Mouse (Mus musculus) G1E (cell line): ENCODE measurements around the gene Slc16a11. TPM values are rescaled to one million over a fixed set of nuclear protein-coding genes. Genes with fewer than 3 reads are reported as not detected.
"Not testable (repeated sequence)": the region's sequence is repeated elsewhere in the genome, so short reads cannot be mapped to it uniquely, and the experiment has no call there.

Source experiments
- ATAC-seq: 2 replicates; pipeline ENCODE4 v1.8.0; 2016; ENCODE audit warnings: mild to moderate bottlenecking; ENCODE audit not compliant: insufficient number of reproducible peaks, poor library complexity, low FRiP score, severe bottlenecking; ENCODE audit errors: extremely low read depth
- DNase-seq: peaks from one replicate; pipeline ENCODE4 v3.0.0; 2012; ENCODE audit warnings: low spot score
- H3K27me3 ChIP-seq: 2 replicates; pipeline ENCODE4 v1.6.1; 2012; ENCODE audit warnings: mild to moderate bottlenecking, low read length, inconsistent platforms; ENCODE audit not compliant: insufficient read depth
- H3K36me3 ChIP-seq: replicated peaks from 2 replicates; pipeline ENCODE3; 2012; ENCODE audit warnings: mild to moderate bottlenecking, inconsistent platforms
- H3K4me1 ChIP-seq: 2 replicates; pipeline ENCODE4 v1.6.1; 2012; ENCODE audit warnings: low read depth, low read length, inconsistent platforms, mixed read lengths; ENCODE audit not compliant: insufficient read depth
- H3K4me3 ChIP-seq: 2 replicates; pipeline ENCODE4 v1.5.1; 2012; ENCODE audit warnings: low read depth, mild to moderate bottlenecking, inconsistent platforms, low read length, moderate library complexity, mixed read lengths
- H3K9me3 ChIP-seq: replicated peaks from 2 replicates; pipeline ENCODE4 v1.6.1; 2012; ENCODE audit warnings: inconsistent platforms
- CTCF ChIP-seq: IDR thresholded peaks from 2 replicates; pipeline ENCODE4 v1.5.1; 2012; ENCODE audit warnings: low read depth, low read length, inconsistent platforms, mixed read lengths
- GATA1 ChIP-seq: IDR thresholded peaks from 2 replicates; pipeline ENCODE4 v1.6.1; 2012; ENCODE audit warnings: borderline replicate concordance, low read length, inconsistent platforms, mixed read lengths
- GATA2 ChIP-seq: IDR thresholded peaks from 2 replicates; pipeline ENCODE4 v1.6.1; 2012; ENCODE audit warnings: low read depth, low read length, inconsistent platforms, borderline replicate concordance
- POLR2AphosphoS5 ChIP-seq: IDR thresholded peaks from 2 replicates; pipeline ENCODE4 v1.6.1; 2012; ENCODE audit warnings: low read depth, low read length, inconsistent platforms; ENCODE audit not compliant: insufficient replicate concordance
- TAL1 ChIP-seq: conservative IDR thresholded peaks from 2 replicates; pipeline ENCODE4 v1.6.1; 2012; ENCODE audit warnings: low read depth, low read length, inconsistent platforms, mixed read lengths
- polyA plus RNA-seq: library from polyadenylated mRNA; stranded (reverse); fragments of >175 nt; gene quantifications from 2 replicates; pipeline ENCODE4 v1.2.3, GENCODE M21; 2012
- total RNA-seq, 2 experiments: library from RNA; stranded (forward) in 1 of 2; stranded (reverse) in 1 of 2; fragments of 200-1000 nt in 1 of 2; fragments of >200 nt in 1 of 2; fragmentation: Nextera tagmentation in 1 of 2; gene quantifications; 2 replicates each; pipeline ENCODE4 v1.2.3; 2014 to 2017

Gene Slc16a11
- total RNA-seq (2014; fragmentation: Nextera tagmentation) = not detected in 2 replicates
- total RNA-seq (2017) = 0.06 TPM in 1 of 2 replicates, not detected in the other
- not detected in 2 replicates for polyA plus RNA-seq

GRCm38 (mm10) chr11:70212423-70212822 is at the start of gene Slc16a11:
Slc16a11 (plus strand) TSS chr11:70212752.
- TF ChIP-seq GATA2 (no peak), TAL1 (no peak), POLR2AphosphoS5 (no peak), CTCF (no peak), GATA1 (no peak)
- DNase-seq (no peak), ATAC-seq (no peak)
- peaks cover 24% of the 10 kb centered on the region for H3K36me3 ChIP-seq
- no peaks in the 10 kb centered on the region for H3K4me1 ChIP-seq
- peaks cover 10% of the 10 kb centered on the region; the same call in 1 of the 2 replicates for H3K9me3 ChIP-seq
- H3K4me3 ChIP-seq = no peak within 1 kb of the TSS
- H3K27me3 ChIP-seq = peaks cover 10% of the 10 kb centered on the region

- TF ChIP-seq POLR2AphosphoS5 (no peak), TAL1 (no peak), GATA1 (no peak), GATA2 (no peak), CTCF (no peak)
- H3K9me3 ChIP-seq = 0 out of 2 replicates have a peak, but pooled peaks cover 3% of the 10 kb centered on the region
- H3K36me3 ChIP-seq = peaks cover 18% of the 10 kb centered on the region
- ATAC-seq (peak; percentile 92), DNase-seq (peak; percentile 69)
- H3K27me3 ChIP-seq = peaks cover 2% of the 10 kb centered on the region
- H3K4me1 ChIP-seq = peaks cover 45% of the 10 kb centered on the region
- peak overlapping the region; percentile 63 for H3K4me3 ChIP-seq
Measured at GRCm38 (mm10) chr11:70165972-70166921, 46.3 kb upstream of the Slc16a11 start.

- TF ChIP-seq GATA1 = no peak
- no peak for TF ChIP-seq POLR2AphosphoS5
- no peak for TF ChIP-seq CTCF
- TF ChIP-seq TAL1 = no peak
- no peak for TF ChIP-seq GATA2
- ATAC-seq (no peak), DNase-seq (no peak)
- H3K36me3 ChIP-seq = peaks cover 20% of the 10 kb centered on the region
- H3K4me1 ChIP-seq = peaks cover 48% of the 10 kb centered on the region
- H3K27me3 ChIP-seq = peaks cover under 1% of the 10 kb centered on the region; the same call in 1 of the 2 replicates
- no peak overlapping the region; the same call in 1 of the 2 replicates for H3K4me3 ChIP-seq
- 0 out of 2 replicates have a peak, but pooled peaks cover 3% of the 10 kb centered on the region for H3K9me3 ChIP-seq
Measured at GRCm38 (mm10) chr11:70168136-70168535, 44.4 kb upstream of the Slc16a11 start.

- ATAC-seq, DNase-seq, H3K4me3 ChIP-seq, H3K9me3 ChIP-seq, H3K27me3 ChIP-seq: not testable (repeated sequence)
- Histone ChIP-seq H3K36me3 (peaks cover 20% of the 10 kb centered on the region), H3K4me1 (peaks cover 44% of the 10 kb centered on the region)
Measured at GRCm38 (mm10) chr11:70169471-70169870, 43.1 kb upstream of the Slc16a11 start.

DNA sequence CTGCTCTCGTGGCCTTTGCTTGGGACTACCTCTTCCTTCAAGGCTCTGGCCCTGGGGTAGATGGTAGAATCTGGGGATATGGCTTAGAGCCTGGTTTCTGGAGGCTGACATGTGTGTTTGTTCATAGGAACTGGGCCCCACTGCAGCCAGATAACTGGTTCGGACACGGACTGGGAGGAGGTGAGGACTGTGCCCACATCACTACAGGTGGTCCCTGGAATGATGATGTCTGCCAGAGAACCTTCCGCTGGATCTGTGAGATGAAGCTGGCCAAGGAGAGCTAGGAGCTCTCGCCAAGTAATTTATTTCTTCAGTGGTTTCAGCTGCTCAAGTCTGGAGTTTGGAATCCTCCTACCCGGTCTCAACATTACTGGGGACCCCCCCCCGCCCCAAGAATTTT is 42.3 kb upstream of the Slc16a11 start:
- Histone ChIP-seq H3K4me1 (peaks cover 39% of the 10 kb centered on the region), H3K36me3 (peaks cover 20% of the 10 kb centered on the region), H3K27me3 (no peaks in the 10 kb centered on the region; the same call in 1 of the 2 replicates), H3K4me3 (no peak overlapping the region), H3K9me3 (0 out of 2 replicates have a peak, but pooled peaks cover 3% of the 10 kb centered on the region)
- DNase-seq (no peak), ATAC-seq (no peak)
- TF ChIP-seq TAL1 = no peak
- TF ChIP-seq CTCF = no peak
- no peak for TF ChIP-seq POLR2AphosphoS5
- TF ChIP-seq GATA1 = no peak
- no peak for TF ChIP-seq GATA2

DNA sequence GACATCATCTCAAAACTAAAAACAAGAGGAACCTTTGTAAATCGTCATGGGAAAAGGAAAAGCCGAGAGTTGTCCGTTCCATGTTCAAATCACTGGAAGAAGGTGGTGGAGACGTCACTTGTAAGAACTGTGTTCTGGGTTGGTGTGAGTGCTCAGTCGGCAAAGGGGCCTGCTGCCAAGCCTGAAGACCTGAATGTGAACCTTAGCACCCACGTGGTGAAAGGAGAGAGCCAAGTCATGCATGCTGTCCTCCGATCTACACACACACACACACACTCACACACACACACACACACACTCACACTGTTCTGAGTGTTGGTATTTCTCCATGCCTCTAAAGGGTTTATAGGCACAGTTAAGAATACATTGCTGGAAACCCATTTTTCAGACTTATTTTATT is 41.4 kb upstream of the Slc16a11 start:
- Histone ChIP-seq H3K27me3 (no peaks in the 10 kb centered on the region; the same call in 1 of the 2 replicates), H3K9me3 (no peaks in the 10 kb centered on the region; the same call in 1 of the 2 replicates), H3K36me3 (peaks cover 20% of the 10 kb centered on the region), H3K4me3 (no peak overlapping the region), H3K4me1 (peaks cover 30% of the 10 kb centered on the region)
- no peak for DNase-seq
- TF ChIP-seq GATA2 = no peak
- no peak for TF ChIP-seq GATA1
- TF ChIP-seq TAL1 = no peak
- TF ChIP-seq CTCF = no peak
- TF ChIP-seq POLR2AphosphoS5 = no peak
- no peak for ATAC-seq
